Mouse (Mus musculus) CH12.LX (cell line): ENCODE results near the gene Pola2. TPM values are rescaled to one million over a fixed set of nuclear protein-coding genes. Genes with fewer than 3 reads are reported as not detected.

Source experiments
- DNase-seq: peaks from one replicate; pipeline ENCODE4 v3.0.0-alpha.2; 2013; ENCODE audit errors: extremely low read depth
- H3K27ac ChIP-seq: 2 replicates; pipeline ENCODE4 v1.5.1; 2012; ENCODE audit warnings: low read depth, mild to moderate bottlenecking, control low read depth, moderate library complexity; ENCODE audit not compliant: insufficient read depth
- H3K27me3 ChIP-seq: replicated peaks from 2 replicates; pipeline ENCODE3; 2012; ENCODE audit warnings: inconsistent platforms
- H3K36me3 ChIP-seq, 2 experiments: replicated peaks in 1 of 2; 2 replicates each; pipeline versions ENCODE3 to v1.6.1; 2012; ENCODE audit warnings: inconsistent platforms in 1 of 2, low read length in 1 of 2, mild to moderate bottlenecking in 1 of 2, mixed read lengths in 1 of 2, moderate library complexity in 1 of 2; ENCODE audit not compliant: control insufficient read depth in 1 of 2, insufficient read depth in 1 of 2
- H3K4me1 ChIP-seq, 2 experiments: 2 replicates each; pipeline ENCODE4 v1.6.1; 2012; ENCODE audit warnings: inconsistent platforms in 1 of 2, moderate library complexity in 1 of 2; ENCODE audit not compliant: insufficient read depth in 2 of 2, control insufficient read depth in 1 of 2
- H3K4me2 ChIP-seq: 2 replicates; pipeline ENCODE4 v1.6.1; 2012; ENCODE audit warnings: low read depth, mild to moderate bottlenecking, control low read depth; ENCODE audit not compliant: poor library complexity, insufficient read depth, severe bottlenecking
- H3K4me3 ChIP-seq, 3 experiments: fragments of 150-350 bp in 1 of 3; sonication (generic) in 1 of 3; replicated peaks in 1 of 3; 2 replicates each; pipeline versions ENCODE3 to v1.5.1; 2011 to 2012; ENCODE audit warnings: low read depth in 2 of 3, low read length in 2 of 3, mild to moderate bottlenecking in 2 of 3, moderate library complexity in 2 of 3, control low read depth in 1 of 3, improper control_type of control experiment in 1 of 3, inconsistent platforms in 1 of 3, mixed read lengths in 1 of 3; ENCODE audit not compliant: poor library complexity in 1 of 3
- H3K79me2 ChIP-seq: replicated peaks from 2 replicates; pipeline ENCODE4 v1.6.1; 2012; ENCODE audit warnings: mild to moderate bottlenecking, moderate library complexity; ENCODE audit not compliant: control insufficient read depth, poor library complexity, insufficient read depth, severe bottlenecking; ENCODE audit errors: extremely low read depth
- H3K9ac ChIP-seq: 2 replicates; pipeline ENCODE4 v1.6.1; 2012; ENCODE audit warnings: low read depth, mild to moderate bottlenecking, control low read depth, moderate library complexity; ENCODE audit not compliant: insufficient read depth
- H3K9me3 ChIP-seq: replicated peaks from 2 replicates; pipeline ENCODE3; 2012; ENCODE audit warnings: low read length, inconsistent platforms, mixed read lengths
- CHD1 ChIP-seq: IDR thresholded peaks from 2 replicates; pipeline ENCODE4 v1.6.1; 2012; ENCODE audit warnings: low read depth, low read length, improper control_type of control experiment, inconsistent platforms
- CHD2 ChIP-seq: IDR thresholded peaks from 2 replicates; pipeline ENCODE4 v1.6.1; 2011; ENCODE audit warnings: low read length, improper control_type of control experiment
- CTCF ChIP-seq, 2 experiments: IDR thresholded peaks in 1 of 2; conservative IDR thresholded peaks in 1 of 2; 2 replicates each; pipeline ENCODE4 v1.5.1; 2011 to 2012; ENCODE audit warnings: low read depth in 2 of 2, low read length in 2 of 2, improper control_type of control experiment in 1 of 2, inconsistent platforms in 1 of 2, mild to moderate bottlenecking in 1 of 2, moderate library complexity in 1 of 2
- ELF1 ChIP-seq: IDR thresholded peaks from 2 replicates; pipeline ENCODE4 v1.6.1; 2014; ENCODE audit warnings: low read depth, mild to moderate bottlenecking, inconsistent platforms, low read length, improper control_type of control experiment
- ETS1 ChIP-seq: conservative IDR thresholded peaks from 2 replicates; pipeline ENCODE4 v1.6.1; 2012; ENCODE audit warnings: low read depth, mild to moderate bottlenecking, inconsistent platforms, low read length, improper control_type of control experiment, moderate library complexity
- MAFK ChIP-seq: IDR thresholded peaks from 2 replicates; pipeline ENCODE4 v1.6.1; 2011; ENCODE audit warnings: low read length, improper control_type of control experiment; ENCODE audit not compliant: insufficient replicate concordance
- MAX ChIP-seq: IDR thresholded peaks from 2 replicates; pipeline ENCODE4 v1.6.1; 2011; ENCODE audit warnings: low read length, improper control_type of control experiment
- MXI1 ChIP-seq: IDR thresholded peaks from 2 replicates; pipeline ENCODE4 v1.6.1; 2011; ENCODE audit warnings: mild to moderate bottlenecking, low read depth, low read length, improper control_type of control experiment
- NRF1 ChIP-seq: IDR thresholded peaks from 2 replicates; pipeline ENCODE4 v1.6.1; 2014; ENCODE audit warnings: low read depth, mild to moderate bottlenecking, inconsistent platforms, low read length, improper control_type of control experiment, moderate library complexity
- PAX5 ChIP-seq: IDR thresholded peaks from 2 replicates; pipeline ENCODE4 v1.6.1; 2012; ENCODE audit warnings: low read length, inconsistent platforms, mixed read lengths
- RAD21 ChIP-seq: IDR thresholded peaks from 2 replicates; pipeline ENCODE4 v1.6.1; 2011; ENCODE audit warnings: low read depth, mild to moderate bottlenecking, low read length, improper control_type of control experiment, moderate library complexity
- TBP ChIP-seq: conservative IDR thresholded peaks from 2 replicates; pipeline ENCODE4 v1.6.1; 2011; ENCODE audit warnings: low read depth, low read length, improper control_type of control experiment
- TCF12 ChIP-seq: IDR thresholded peaks from 2 replicates; pipeline ENCODE4 v1.6.1; 2014; ENCODE audit warnings: low read depth, mild to moderate bottlenecking, inconsistent platforms, low read length, improper control_type of control experiment
- USF1 ChIP-seq: IDR thresholded peaks from 2 replicates; pipeline ENCODE4 v1.6.1; 2014; ENCODE audit warnings: low read depth, mild to moderate bottlenecking, inconsistent platforms, low read length, improper control_type of control experiment
- USF2 ChIP-seq: conservative IDR thresholded peaks from 2 replicates; pipeline ENCODE4 v1.6.1; 2011; ENCODE audit warnings: low read depth, low read length, improper control_type of control experiment
- ZKSCAN1 ChIP-seq: IDR thresholded peaks from 2 replicates; pipeline ENCODE4 v1.6.1; 2012; ENCODE audit warnings: low read depth, inconsistent platforms, low read length, improper control_type of control experiment, borderline replicate concordance
- ZMIZ1 ChIP-seq: IDR thresholded peaks from 2 replicates; pipeline ENCODE4 v1.6.1; 2012; ENCODE audit warnings: low read depth, mild to moderate bottlenecking, inconsistent platforms, low read length, improper control_type of control experiment
- dilution Hi-C: fragments of 300-500 bp; cut with MboI; formaldehyde crosslinking; loops from 2 replicates; pipeline ENCODE4 v1.14.3; 2020; ENCODE audit warnings: low sequenced_read_pairs; ENCODE audit not compliant: extremely low pct_unique_long_range_greater_than_20kb, extremely low pct_ligation_motif_present
- in situ Hi-C: fragments of 300-500 bp; cut with MboI; formaldehyde crosslinking; loops from 3 replicates; pipeline ENCODE4 v1.14.3; 2019; ENCODE audit warnings: low sequenced_read_pairs, low pct_ligation_motif_present, low pct_unique_long_range_greater_than_20kb, mixed read lengths
- polyA plus RNA-seq: library from polyadenylated mRNA; unstranded; fragments of >175 nt; gene quantifications from 2 replicates; pipeline ENCODE4 v1.2.1, GENCODE M21; 2012; ENCODE audit warnings: low read depth; ENCODE audit not compliant: insufficient read length
- total RNA-seq, 2 experiments: library from RNA; depleted of rRNA; stranded (reverse); fragments of 300-350 nt in 1 of 2; fragments of >200 nt in 1 of 2; gene quantifications; 2 replicates each; pipeline ENCODE4 v1.2.3; 2012 to 2014

Pola2 gene
- total and polyA plus RNA-seq, 3 experiments: 60.3 to 91.4 (median 71.7) TPM

DNA sequence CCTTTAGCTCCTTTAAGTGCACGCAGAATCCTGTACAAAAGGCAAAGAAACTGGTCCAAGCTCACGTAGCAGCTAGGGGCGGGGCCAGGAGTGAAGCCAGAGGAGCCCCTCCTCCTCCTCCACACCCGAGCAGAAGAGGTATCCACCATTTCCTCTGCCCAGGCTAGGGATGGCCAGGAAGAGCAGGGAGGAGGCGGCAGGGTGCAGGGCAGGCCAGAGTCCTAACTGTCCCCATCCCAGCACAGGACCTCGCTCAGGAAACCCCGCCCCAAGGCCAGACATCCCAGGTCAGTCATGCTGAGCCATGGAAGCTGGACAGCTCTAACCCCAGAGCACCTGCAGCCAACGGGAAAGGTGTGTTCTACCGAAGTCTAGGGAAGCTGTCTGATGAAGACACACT is 42.3 kb downstream of the Pola2 start:
- in situ Hi-C loops: loop anchor here (5.0 kb wide), 2 partner anchors 41 to 96 kb away; partner anchors contain the start of genes Capn1 and Pola2
- dilution Hi-C loops: no loop called here
- Histone ChIP-seq H3K36me3 (peaks cover 7 to 22% of the 10 kb centered on the region in 2 experiments), H3K9ac (no peak overlapping the region), H3K4me2 (no peak overlapping the region)
- no peak for TF ChIP-seq CTCF (conservative IDR thresholded peaks at IDR 0.05 in 1 of 2, IDR thresholded peaks at IDR 0.05 in 1 of 2; ENCODE audit: low read depth in 2 of 2, low read length in 2 of 2)
- TF ChIP-seq ETS1: no peak
- TF ChIP-seq NRF1: no peak
- TF ChIP-seq CHD2: no peak
- TF ChIP-seq ELF1: no peak
- TF ChIP-seq ZMIZ1: no peak
- no peak for TF ChIP-seq MAX
- TF ChIP-seq CHD1: no peak
- no peak for TF ChIP-seq USF1
- no peak for TF ChIP-seq MXI1
- TF ChIP-seq USF2: no peak
- TF ChIP-seq PAX5: no peak
- TF ChIP-seq TBP: no peak
- TF ChIP-seq TCF12: no peak
- no peak for TF ChIP-seq RAD21
- TF ChIP-seq, all 38 proteins: peak for 0
- Histone ChIP-seq H3K4me3 (no peak overlapping the region), H3K79me2 (no peaks in the 10 kb centered on the region), H3K4me1 (peaks cover 5 to 16% of the 10 kb centered on the region in 2 experiments; a peak in 2 of 4 replicates), H3K27ac (no peak overlapping the region), H3K27me3 (peaks cover 7% of the 10 kb centered on the region), H3K9me3 (no peaks in the 10 kb centered on the region)
- DNase-seq: no peak

DNA sequence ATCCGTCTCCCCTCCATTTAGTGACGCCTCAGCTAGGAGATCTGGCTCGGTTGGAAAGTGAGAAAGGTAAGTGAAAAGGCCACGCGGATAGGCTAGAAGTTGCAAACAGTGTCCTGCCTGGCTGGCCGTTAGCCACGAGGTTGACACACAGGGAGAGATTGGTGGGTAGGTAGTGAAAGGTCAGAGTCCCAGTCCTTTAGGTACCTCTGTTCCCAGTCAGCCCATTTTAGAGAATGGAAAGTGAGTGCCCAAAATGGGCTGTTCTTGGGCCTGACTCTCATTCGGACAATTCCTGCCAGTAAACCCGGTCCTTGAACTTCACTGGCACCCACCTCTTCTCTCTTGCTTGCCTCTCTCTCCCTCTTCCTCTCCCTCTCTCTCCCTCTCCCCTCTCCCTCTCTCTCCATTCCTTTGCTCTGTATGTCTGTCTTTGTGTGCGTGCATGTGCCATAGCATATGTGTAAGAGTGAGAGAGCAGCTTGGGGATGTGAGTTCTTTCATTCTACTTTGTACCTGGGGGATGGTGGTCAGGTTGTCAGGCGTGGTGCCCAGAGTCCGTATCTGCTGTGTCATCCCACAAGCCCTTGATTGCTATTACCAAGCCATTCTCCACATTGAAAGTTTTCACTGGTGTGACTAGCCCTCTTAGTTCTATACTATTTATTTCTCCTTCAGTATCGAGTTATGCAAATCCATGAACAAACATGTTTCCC is 50.8 kb downstream of the Pola2 start, which contains the start of gene Dpf2:
TSS of gene Dpf2 (minus strand) at position 4 of the 713 bp plus-strand sequence.
- peaks cover 13 to 45% of the 10 kb centered on the region in 2 experiments for H3K36me3 ChIP-seq

More for the DNA sequence above, 50.8 kb downstream of the Pola2 start, which contains the start of gene Dpf2:
- peak within 1 kb of the TSS; percentile 47 for H3K27ac ChIP-seq
- dilution Hi-C loops: no loop called here
- H3K9me3 ChIP-seq: no peaks in the 10 kb centered on the region
- H3K4me3 ChIP-seq: peak within 1 kb of the TSS; percentile 90 to 100 (median 93)
- peaks cover 11 to 40% of the 10 kb centered on the region in 2 experiments for H3K4me1 ChIP-seq
- H3K79me2 ChIP-seq: peaks cover 45% of the 10 kb centered on the region
- in situ Hi-C loops: no loop called here
- H3K4me2 ChIP-seq: peak within 1 kb of the TSS; percentile 94
- H3K9ac ChIP-seq: peak within 1 kb of the TSS; percentile 96
- no peaks in the 10 kb centered on the region for H3K27me3 ChIP-seq
- peak; percentile 29 for DNase-seq
- TF ChIP-seq NRF1 (peak; percentile 38; the same call in 1 of the 2 replicates), MAFK (peak; percentile 39; the same call in 1 of the 2 replicates), ZKSCAN1 (no peak)
